Mouse (Mus musculus) olfactory bulb, adult 2 months (tissue): ENCODE results near the gene Purb.
"Not testable (repeated sequence)": the region's sequence is repeated elsewhere in the genome, so short reads cannot be mapped to it uniquely, and the experiment has no call there.

Source experiments
- CTCF ChIP-seq: fragments of 200-500 bp; IDR thresholded peaks from 2 replicates; pipeline ENCODE4 v1.5.1; 2012; ENCODE audit warnings: low read depth, mild to moderate bottlenecking, low read length, moderate library complexity; ENCODE audit not compliant: insufficient read depth
- POLR2A ChIP-seq: fragments of 200-500 bp; IDR thresholded peaks from 2 replicates; pipeline ENCODE4 v1.6.1; 2012; ENCODE audit warnings: mild to moderate bottlenecking, low read depth, low read length, moderate library complexity; ENCODE audit not compliant: insufficient read depth

DNA sequence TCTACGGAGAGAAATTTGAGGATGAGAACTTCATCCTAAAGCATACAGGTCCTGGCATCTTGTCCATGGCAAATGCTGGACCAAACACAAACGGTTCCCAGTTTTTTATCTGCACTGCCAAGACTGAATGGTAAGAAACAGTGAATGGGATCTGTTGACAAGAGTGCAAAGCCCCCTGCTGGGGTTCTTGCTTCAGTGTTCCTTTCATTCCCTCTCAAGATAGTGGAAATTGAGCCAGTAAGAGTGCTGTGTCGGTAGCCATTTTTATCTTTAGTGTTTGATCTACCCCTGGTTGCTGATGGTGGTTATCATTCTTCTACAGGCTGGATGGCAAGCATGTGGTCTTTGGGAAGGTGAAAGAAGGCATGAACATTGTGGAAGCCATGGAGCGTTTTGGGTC lies 56.6 kb downstream of the Purb start:
- TF ChIP-seq CTCF, POLR2A: not testable (repeated sequence)
